In the genomic region with DNA sequence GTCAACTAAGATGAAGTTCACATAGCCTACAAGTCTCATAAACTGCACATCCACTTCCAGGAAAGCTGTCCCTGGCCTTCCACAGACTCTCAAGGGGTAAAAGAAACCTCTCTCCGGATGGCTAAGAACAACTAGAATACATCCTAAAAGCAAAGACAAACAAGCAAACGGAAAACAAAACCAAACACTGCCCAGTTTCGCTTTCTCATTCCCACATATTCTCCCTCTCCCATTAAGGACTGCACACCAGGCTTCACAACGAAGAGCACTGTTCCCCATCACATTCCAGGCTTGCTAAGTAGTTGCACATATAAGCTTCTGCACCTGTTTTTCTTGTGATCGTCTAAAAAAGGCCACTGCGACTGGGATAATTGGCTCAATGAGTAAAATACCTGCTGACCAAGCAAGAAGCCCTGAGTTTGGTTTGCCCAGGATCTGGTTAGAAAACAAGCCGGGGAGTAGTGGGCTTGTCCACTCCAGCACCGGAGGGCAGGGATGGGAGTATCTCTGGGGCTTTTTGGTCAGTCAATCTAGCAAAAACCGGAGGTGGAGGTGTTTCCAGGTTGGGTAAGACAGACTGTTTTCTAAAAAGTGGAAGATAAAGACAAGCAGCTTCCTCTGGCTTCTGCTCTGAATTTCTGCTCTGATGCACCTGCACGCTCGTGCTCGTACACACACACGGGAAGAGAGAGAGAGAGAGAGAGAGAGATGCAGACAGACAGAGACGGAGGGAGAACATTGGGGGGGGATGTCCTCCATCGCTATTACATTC, we compare ENCODE assay signal across 8 mouse cellular contexts. TPM values are rescaled to one million over a fixed set of nuclear protein-coding genes. Genes with fewer than 3 reads are reported as not detected.
DNase-seq lines count a peak whose midpoint lies in the region; ATAC-seq lines count a peak whose summit lies in the region.

No protein-coding gene starts in this region.

- peak overlapping the region; percentile 79 for H3K9ac ChIP-seq in kidney, embryonic 14.5 days (ENCODE audit: low read depth, low read length)
- peak overlapping the region; percentile 82 for H3K9ac ChIP-seq in hindbrain, embryonic 12.5 days

- no peak for DNase-seq in kidney, postnatal 10 days
- DNase-seq in adipocyte (ENCODE audit: low spot score) = peak; percentile 54
- DNase-seq in midbrain, embryonic 10.5 days (ENCODE audit: low spot score) = no peak
- DNase-seq in right cerebral cortex, postnatal 36 days (ENCODE audit: low spot score in 2 of 2) = no peak
- DNase-seq in cerebellum, postnatal 4 days (ENCODE audit: low spot score in 2 of 2) = no peak
- no peak for DNase-seq in adrenal gland, adult 8-10 months

- WGBS in kidney, embryonic 14.5 days = 26% methylated on average over 15 of the region's 15 CpGs
- 32% methylated on average over 15 of the region's 15 CpGs for WGBS in hindbrain, embryonic 12.5 days
- WGBS in midbrain, embryonic 10.5 days = 28% methylated on average over 15 of the region's 15 CpGs

- no peak overlapping the region for H3K27ac ChIP-seq in kidney, embryonic 14.5 days (ENCODE audit: low read depth, low read length)
- H3K27ac ChIP-seq in hindbrain, embryonic 12.5 days = no peak overlapping the region
- peak overlapping the region; percentile 88 for H3K27ac ChIP-seq in midbrain, embryonic 10.5 days (replicated peaks)

- no peaks in the 10 kb centered on the region for H3K27me3 ChIP-seq in kidney, embryonic 14.5 days (ENCODE audit: control insufficient read depth, insufficient read depth, low read length)
- H3K27me3 ChIP-seq in hindbrain, embryonic 12.5 days = no peaks in the 10 kb centered on the region
- H3K27me3 ChIP-seq in midbrain, embryonic 10.5 days (ENCODE audit: low read depth, poor library complexity, severe bottlenecking) = no peaks in the 10 kb centered on the region

- no peaks in the 10 kb centered on the region for H3K9me3 ChIP-seq in kidney, embryonic 14.5 days (ENCODE audit: control insufficient read depth, low read length)
- H3K9me3 ChIP-seq in hindbrain, embryonic 12.5 days (replicated peaks) = no peaks in the 10 kb centered on the region
- no peaks in the 10 kb centered on the region for H3K9me3 ChIP-seq in midbrain, embryonic 10.5 days (replicated peaks)

- no peak for ATAC-seq in kidney, embryonic 14.5 days (ENCODE audit: low FRiP score, low TSS enrichment)
- no peak for ATAC-seq in hindbrain, embryonic 12.5 days (ENCODE audit: low FRiP score)

- H3K36me3 ChIP-seq in kidney, embryonic 14.5 days (ENCODE audit: control insufficient read depth, insufficient read depth, low read length) = peaks cover 19% of the 10 kb centered on the region
- H3K36me3 ChIP-seq in hindbrain, embryonic 12.5 days = peaks cover 22% of the 10 kb centered on the region
- H3K36me3 ChIP-seq in midbrain, embryonic 10.5 days = peaks cover 24% of the 10 kb centered on the region

- peaks cover 11% of the 10 kb centered on the region for H3K4me1 ChIP-seq in kidney, embryonic 14.5 days (ENCODE audit: control insufficient read depth, insufficient read depth, low read length)
- peaks cover 20% of the 10 kb centered on the region for H3K4me1 ChIP-seq in hindbrain, embryonic 12.5 days
- peaks cover 18% of the 10 kb centered on the region for H3K4me1 ChIP-seq in midbrain, embryonic 10.5 days

- H3K4me3 ChIP-seq in kidney, embryonic 14.5 days (ENCODE audit: low read length) = peak overlapping the region; percentile 95
- H3K4me3 ChIP-seq in hindbrain, embryonic 12.5 days = peak overlapping the region; percentile 86
- H3K4me3 ChIP-seq in midbrain, embryonic 10.5 days = peak overlapping the region; percentile 91

- peak overlapping the region; percentile 89 for H3K4me2 ChIP-seq in kidney, embryonic 14.5 days (replicated peaks; ENCODE audit: low read depth, low read length)
- H3K4me2 ChIP-seq in hindbrain, embryonic 12.5 days (replicated peaks) = peak overlapping the region; percentile 98

RNA-seq across cellular contexts. Expression of gene Fcf1, which starts 0.9 kb away (rescaled TPM):
- polyA plus RNA-seq in kidney, embryonic 14.5 days (2014; fragmentation: Nextera tagmentation; extraction: Ambion mirVana) = 153 and 212 TPM in 2 replicates
- polyA plus RNA-seq in hindbrain, embryonic 12.5 days (2016; fragmentation: Nextera tagmentation; extraction: Ambion mirVana) = 112 and 120 TPM in 2 replicates
- 169 and 182 TPM in 2 replicates for polyA plus RNA-seq in midbrain, embryonic 10.5 days (2016; fragmentation: Nextera tagmentation; extraction: Ambion mirVana)
- total RNA-seq in adrenal gland, adult 8-10 months (2022) = 100 to 1,000 TPM in 1 of 4 experiments, 10 to 100 TPM in 3; 74.7 to 101 (median 92.7) TPM

RNA-seq across cellular contexts. Expression of gene Arel1, which starts 0.9 kb away (rescaled TPM):
- 8.4 and 15.7 TPM in 2 replicates for polyA plus RNA-seq in kidney, embryonic 14.5 days (2014; fragmentation: Nextera tagmentation; extraction: Ambion mirVana)
- 31.3 and 33.0 TPM in 2 replicates for polyA plus RNA-seq in hindbrain, embryonic 12.5 days (2016; fragmentation: Nextera tagmentation; extraction: Ambion mirVana)
- 16.0 and 20.8 TPM in 2 replicates for polyA plus RNA-seq in midbrain, embryonic 10.5 days (2016; fragmentation: Nextera tagmentation; extraction: Ambion mirVana)
- total RNA-seq in adrenal gland, adult 8-10 months (2022) = 10 to 100 TPM; 37.9 to 47.3 (median 42.6) TPM

RNA-seq across cellular contexts. Expression of gene Ylpm1, which starts 26.3 kb away (rescaled TPM):
- polyA plus RNA-seq in kidney, embryonic 14.5 days (2014; fragmentation: Nextera tagmentation; extraction: Ambion mirVana) = 44.1 and 47.0 TPM in 2 replicates
- polyA plus RNA-seq in hindbrain, embryonic 12.5 days (2016; fragmentation: Nextera tagmentation; extraction: Ambion mirVana) = 38.5 and 40.3 TPM in 2 replicates
- 30.9 and 33.6 TPM in 2 replicates for polyA plus RNA-seq in midbrain, embryonic 10.5 days (2016; fragmentation: Nextera tagmentation; extraction: Ambion mirVana)
- total RNA-seq in adrenal gland, adult 8-10 months (2022) = 10 to 100 TPM; 49.2 to 81.8 (median 54.0) TPM
